ENCODE assay signal across 24 mouse cellular contexts in the genomic region with DNA sequence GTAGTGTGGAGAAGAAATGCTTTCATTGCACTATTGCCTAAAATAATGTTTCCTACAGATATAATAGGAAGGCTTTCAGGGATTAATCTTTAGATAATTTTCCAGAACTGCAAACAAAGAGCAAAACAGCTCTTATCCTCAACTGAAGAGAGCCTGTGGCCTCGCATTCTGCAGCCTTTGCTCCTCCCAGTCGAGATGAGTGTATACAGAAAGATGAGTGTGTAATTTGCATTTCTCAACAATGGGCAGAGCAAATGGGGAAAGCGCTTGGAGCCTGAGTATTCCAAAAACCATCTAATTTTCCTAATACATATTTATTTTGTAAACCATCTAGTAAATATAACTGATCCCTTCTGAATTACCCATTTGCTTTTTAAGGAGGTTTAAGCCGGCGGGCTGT. TPM values are rescaled to one million over a fixed set of nuclear protein-coding genes. Genes with fewer than 3 reads are reported as not detected.
"Had no signal": no experiment of that assay in that cellular context is flagged by ENCODE, and none has a peak within 500 bp of the region (broad histone marks: within the 10 kb centered on the region; RNA-seq: fewer than 3 reads in every experiment).

No protein-coding gene starts in this region.

- H3K27me3 ChIP-seq: limb, embryonic 13.5 days; liver, embryonic 12.5 days; liver, embryonic 15.5 days; lung, embryonic 15.5 days; midbrain, embryonic 15.5 days; neural tube, embryonic 13.5 days had no signal

- H3K9ac ChIP-seq: limb, embryonic 13.5 days; liver, embryonic 12.5 days; liver, embryonic 15.5 days; lung, embryonic 15.5 days; midbrain, embryonic 15.5 days; neural tube, embryonic 13.5 days had no signal

- H3K4me3 ChIP-seq: limb, embryonic 10.5 days; limb, embryonic 13.5 days; liver, embryonic 12.5 days; liver, embryonic 15.5 days; lung, embryonic 15.5 days; megakaryocyte, embryonic 14.5 days; midbrain, embryonic 15.5 days; myocyte; neural tube, embryonic 13.5 days had no signal

- H3K27ac ChIP-seq: limb, embryonic 10.5 days; limb, embryonic 13.5 days; liver, embryonic 12.5 days; liver, embryonic 15.5 days; lung, embryonic 15.5 days; midbrain, embryonic 15.5 days; neural tube, embryonic 13.5 days; stomach, postnatal 0 days had no signal

- DNase-seq: kidney, adult 18-20 months; kidney, adult 9 months; kidney, postnatal 14 days; kidney, postnatal 4 days; liver; lung, adult 18-20 months; lung, postnatal 10 days; lung, postnatal 36 days; retina, postnatal 1 day; right cerebral cortex, postnatal 25 days; thymus, adult 2 months; thymus, postnatal 14 days; thymus, postnatal 4 days had no signal

- H3K4me2 ChIP-seq: limb, embryonic 13.5 days; liver, embryonic 12.5 days; liver, embryonic 15.5 days; lung, embryonic 15.5 days; midbrain, embryonic 15.5 days; neural tube, embryonic 13.5 days had no signal

- H3K9me3 ChIP-seq: limb, embryonic 10.5 days; limb, embryonic 13.5 days; liver, embryonic 12.5 days; liver, embryonic 15.5 days; lung, embryonic 15.5 days; megakaryocyte, embryonic 14.5 days; midbrain, embryonic 15.5 days; neural tube, embryonic 13.5 days had no signal

- H3K4me1 ChIP-seq: limb, embryonic 10.5 days; limb, embryonic 13.5 days; liver, embryonic 12.5 days; liver, embryonic 15.5 days; lung, embryonic 15.5 days had no signal

- H3K36me3 ChIP-seq: limb, embryonic 10.5 days; limb, embryonic 13.5 days; liver, embryonic 12.5 days; liver, embryonic 15.5 days; lung, embryonic 15.5 days; midbrain, embryonic 15.5 days; neural tube, embryonic 13.5 days had no signal

- ATAC-seq: liver, embryonic 12.5 days; midbrain, embryonic 15.5 days had no signal

RNA-seq across cellular contexts. Expression of gene St8sia1, which starts 38.3 kb away (rescaled TPM):
- total RNA-seq: monocyte, adult 5-6 weeks had no signal
